ENCODE assay signal across 8 mouse cellular contexts in genomic region chr5:139791227-139792158, GRCm38 (mm10). TPM values are rescaled to one million over a fixed set of nuclear protein-coding genes. Genes with fewer than 3 reads are reported as not detected.
DNase-seq lines count a peak whose midpoint lies in the region; ATAC-seq and TF ChIP-seq lines count a peak whose summit lies in the region.

Gene Mafk, plus strand, starts transcription at chr5:139791513.

- TF ChIP-seq CTCF in heart, adult 2 months (IDR thresholded peaks at IDR 0.05), result 0 out of 2 replicates have a peak, but pooled peaks have one; percentile 11

- ATAC-seq in embryonic facial prominence, embryonic 13.5 days (ENCODE audit: insufficient number of reproducible peaks, insufficient read depth, low FRiP score, low TSS enrichment, low read depth), result peak; percentile 74
- ATAC-seq in limb, embryonic 13.5 days (ENCODE audit: low FRiP score, low read depth), result peak; percentile 88
- ATAC-seq in midbrain, embryonic 16.5 days, result peak; percentile 82

- intact Hi-C loops in heart, adult 2 months (cut with DNase I), result loop anchor here (2.0 to 10.0 kb wide), 2 partner anchors 17 to 407 kb away; partner anchors contain the start of gene Ints1

- TF ChIP-seq POLR2A in heart, adult 2 months (IDR thresholded peaks at IDR 0.05; ENCODE audit: insufficient read depth, low read depth, low read length), result peak; percentile 90

- H3K27me3 ChIP-seq in embryonic facial prominence, embryonic 13.5 days, result 0 out of 2 replicates have a peak, but pooled peaks cover 3% of the 10 kb centered on the region
- no peaks in the 10 kb centered on the region for H3K27me3 ChIP-seq in heart, adult 2 months (ENCODE audit: control insufficient read depth, insufficient read depth, low read length)
- peaks cover 6% of the 10 kb centered on the region; the same call in 1 of the 2 replicates for H3K27me3 ChIP-seq in limb, embryonic 13.5 days
- no peaks in the 10 kb centered on the region for H3K27me3 ChIP-seq in midbrain, embryonic 16.5 days (ENCODE audit: control insufficient read depth, insufficient read depth, low read depth, low read length)

- peak within 1 kb of the TSS; percentile 99 for H3K4me2 ChIP-seq in embryonic facial prominence, embryonic 13.5 days
- peak within 1 kb of the TSS; percentile 99 for H3K4me2 ChIP-seq in limb, embryonic 13.5 days (replicated peaks)
- H3K4me2 ChIP-seq in midbrain, embryonic 16.5 days (ENCODE audit: low read length), result peak within 1 kb of the TSS; percentile 99

- H3K27ac ChIP-seq in embryonic facial prominence, embryonic 13.5 days, result peak within 1 kb of the TSS; percentile 77
- H3K27ac ChIP-seq in heart, adult 2 months, result peak within 1 kb of the TSS; percentile 99
- no peak within 1 kb of the TSS for H3K27ac ChIP-seq in limb, embryonic 13.5 days
- no peak within 1 kb of the TSS; the same call in 1 of the 2 replicates for H3K27ac ChIP-seq in midbrain, embryonic 16.5 days (ENCODE audit: low read length)

- H3K36me3 ChIP-seq in embryonic facial prominence, embryonic 13.5 days, result no peaks in the 10 kb centered on the region
- H3K36me3 ChIP-seq in heart, adult 2 months (ENCODE audit: control insufficient read depth, insufficient read depth, low read length), result no peaks in the 10 kb centered on the region; the same call in 1 of the 2 replicates
- H3K36me3 ChIP-seq in limb, embryonic 13.5 days, result no peaks in the 10 kb centered on the region
- no peaks in the 10 kb centered on the region for H3K36me3 ChIP-seq in midbrain, embryonic 16.5 days (ENCODE audit: control insufficient read depth, insufficient read depth, low read length)

- TF ChIP-seq EP300 in heart, adult 2 months (IDR thresholded peaks at IDR 0.05; ENCODE audit: insufficient read depth, low read depth, low read length), result peak; percentile 82

- H3K9ac ChIP-seq in embryonic facial prominence, embryonic 13.5 days, result peak within 1 kb of the TSS; percentile 80
- peak within 1 kb of the TSS; percentile 90 for H3K9ac ChIP-seq in heart, adult 2 months (ENCODE audit: low read depth, low read length)
- peak within 1 kb of the TSS; percentile 77 for H3K9ac ChIP-seq in limb, embryonic 13.5 days
- peak within 1 kb of the TSS; percentile 75 for H3K9ac ChIP-seq in midbrain, embryonic 16.5 days (ENCODE audit: low read depth, low read length)

- DNase-seq in 3134 (ENCODE audit: extremely low read depth, insufficient read length, low spot score), result peak; percentile 99
- peak; percentile 99 for DNase-seq in adrenal gland, postnatal 36 days
- peak; percentile 98 to 99 for DNase-seq in heart, adult 2 months
- DNase-seq in kidney, adult 8-10 months, result peak; percentile 98
- DNase-seq in spleen, postnatal 10 days (ENCODE audit: low spot score in 2 of 2), result peak; percentile 99 to 100

- peaks cover 2% of the 10 kb centered on the region; the same call in 1 of the 2 replicates for H3K79me2 ChIP-seq in heart, adult 2 months (replicated peaks; ENCODE audit: control insufficient read depth, insufficient read depth, low read length)

- no peaks in the 10 kb centered on the region for H3K9me3 ChIP-seq in embryonic facial prominence, embryonic 13.5 days
- H3K9me3 ChIP-seq in limb, embryonic 13.5 days, result no peaks in the 10 kb centered on the region
- H3K9me3 ChIP-seq in midbrain, embryonic 16.5 days (replicated peaks; ENCODE audit: control insufficient read depth, low read length, poor library complexity, severe bottlenecking), result no peaks in the 10 kb centered on the region

- WGBS in embryonic facial prominence, embryonic 13.5 days, result under 1% methylated on average over 92 of the region's 92 CpGs
- under 1% methylated on average over 91 of the region's 92 CpGs for WGBS in heart, adult 2 months
- WGBS in limb, embryonic 13.5 days, result under 1% methylated on average over 92 of the region's 92 CpGs
- WGBS in midbrain, embryonic 16.5 days, result under 1% methylated on average over 92 of the region's 92 CpGs

- H3K4me1 ChIP-seq in embryonic facial prominence, embryonic 13.5 days, result peaks cover 23% of the 10 kb centered on the region
- H3K4me1 ChIP-seq in heart, adult 2 months (ENCODE audit: control insufficient read depth, insufficient read depth, low read length), result peaks cover 30% of the 10 kb centered on the region
- peaks cover 41% of the 10 kb centered on the region for H3K4me1 ChIP-seq in limb, embryonic 13.5 days
- H3K4me1 ChIP-seq in midbrain, embryonic 16.5 days (ENCODE audit: control insufficient read depth, insufficient read depth, low read length), result peaks cover 12% of the 10 kb centered on the region

- H3K4me3 ChIP-seq in embryonic facial prominence, embryonic 13.5 days, result peak within 1 kb of the TSS; percentile 89
- H3K4me3 ChIP-seq in heart, adult 2 months, result peak within 1 kb of the TSS; percentile 93
- H3K4me3 ChIP-seq in limb, embryonic 13.5 days, result peak within 1 kb of the TSS; percentile 79
- H3K4me3 ChIP-seq in midbrain, embryonic 16.5 days (ENCODE audit: low read depth, low read length), result peak within 1 kb of the TSS; percentile 75

RNA-seq across cellular contexts. Expression of gene Mafk, which starts in this region (rescaled TPM):
- total RNA-seq in adrenal gland, postnatal 36 days (2021), result 10 to 100 TPM; 31.2 to 45.8 TPM
- 8.7 and 9.6 TPM in 2 replicates for polyA plus RNA-seq in embryonic facial prominence, embryonic 13.5 days (2015; fragmentation: Nextera tagmentation; extraction: Ambion mirVana)
- 10 to 100 TPM; 33.2 to 34.1 TPM for total RNA-seq in heart, adult 2 months (2021)
- polyA plus RNA-seq in heart, adult 2 months (2012; rRNA removed), result 22.8 and 23.6 TPM in 2 replicates
- 7.3 and 8.6 TPM in 2 replicates for polyA plus RNA-seq in limb, embryonic 13.5 days (2015; fragmentation: Nextera tagmentation; extraction: Ambion mirVana)
- polyA plus RNA-seq in midbrain, embryonic 16.5 days (2015; fragmentation: Nextera tagmentation; extraction: Ambion mirVana), result 17.6 and 18.8 TPM in 2 replicates

Comparison
In these comparisons a context has a peak if more than half of its experiments do, and no peak if none do; other contexts are left out.
1. H3K27ac ChIP-seq: peak in embryonic facial prominence, embryonic 13.5 days (single experiment) and heart, adult 2 months (single experiment); none in limb, embryonic 13.5 days (single experiment) and midbrain, embryonic 16.5 days (single experiment).
2. Peak in every context shown above with its lines, with median percentiles within 50 percentile points of each other: DNase-seq, ATAC-seq, H3K4me2 ChIP-seq, H3K4me3 ChIP-seq and H3K9ac ChIP-seq.